Mouse (Mus musculus) ES-E14 (cell line): Measurements from ENCODE around the gene Tmed4.

ENCODE experiments used
- CHD2 ChIP-seq: IDR thresholded peaks from 2 replicates; pipeline ENCODE4 v1.6.1; 2014; ENCODE audit warnings: mild to moderate bottlenecking, low read depth, low read length, inconsistent platforms
- HCFC1 ChIP-seq: IDR thresholded peaks from 2 replicates; pipeline ENCODE4 v1.6.1; 2012; ENCODE audit warnings: low read length, inconsistent platforms, borderline replicate concordance; ENCODE audit not compliant: insufficient read depth
- MAFK ChIP-seq: IDR thresholded peaks from 2 replicates; pipeline ENCODE4 v1.6.1; 2014; ENCODE audit warnings: mild to moderate bottlenecking, low read depth, low read length, inconsistent platforms; ENCODE audit not compliant: insufficient read depth
- ZC3H11A ChIP-seq: IDR thresholded peaks from 2 replicates; pipeline ENCODE4 v1.6.1; 2012; ENCODE audit warnings: low read depth, mild to moderate bottlenecking, inconsistent platforms, low read length, borderline replicate concordance
- ZNF384 ChIP-seq: IDR thresholded peaks from 2 replicates; pipeline ENCODE4 v1.6.1; 2012; ENCODE audit warnings: low read depth, low read length, inconsistent platforms

DNA sequence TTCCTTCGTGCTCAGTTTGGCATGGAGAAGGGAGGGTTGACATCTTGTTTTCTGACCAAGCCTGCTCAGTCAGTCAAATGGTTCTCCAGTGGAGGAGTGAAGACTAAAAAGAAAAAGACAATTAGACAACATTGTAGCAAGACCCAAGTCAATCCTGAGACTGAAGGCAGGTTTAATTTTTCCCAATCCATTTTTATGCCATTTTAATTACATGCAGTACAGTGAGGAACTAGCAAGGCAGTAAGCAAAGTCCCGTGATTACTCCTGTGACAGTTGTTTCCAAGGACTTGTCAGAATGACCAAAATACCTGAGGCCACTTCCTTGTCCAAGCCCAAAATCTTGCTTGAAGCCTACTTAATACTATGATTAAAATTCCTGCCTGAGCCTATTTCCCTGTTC lies 47.4 kb upstream of the Tmed4 start:
- TF ChIP-seq ZC3H11A (no peak), ZNF384 (no peak), HCFC1 (no peak), MAFK (no peak), CHD2 (no peak)
